Mouse (Mus musculus) E14TG2a.4 (cell line): ENCODE measurements around the gene Cpeb4.

Experiments used
- CTCF ChIP-seq: conservative IDR thresholded peaks from 2 replicates; pipeline ENCODE4 v1.5.1; 2014; ENCODE audit warnings: low read length
- NANOG ChIP-seq: IDR thresholded peaks from 2 replicates; pipeline ENCODE4 v1.6.1; 2014; ENCODE audit warnings: borderline replicate concordance, low read length, mixed read lengths
- POU5F1 ChIP-seq: IDR thresholded peaks from 2 replicates; pipeline ENCODE4 v1.6.1; 2014; ENCODE audit warnings: low read length, borderline replicate concordance

DNA sequence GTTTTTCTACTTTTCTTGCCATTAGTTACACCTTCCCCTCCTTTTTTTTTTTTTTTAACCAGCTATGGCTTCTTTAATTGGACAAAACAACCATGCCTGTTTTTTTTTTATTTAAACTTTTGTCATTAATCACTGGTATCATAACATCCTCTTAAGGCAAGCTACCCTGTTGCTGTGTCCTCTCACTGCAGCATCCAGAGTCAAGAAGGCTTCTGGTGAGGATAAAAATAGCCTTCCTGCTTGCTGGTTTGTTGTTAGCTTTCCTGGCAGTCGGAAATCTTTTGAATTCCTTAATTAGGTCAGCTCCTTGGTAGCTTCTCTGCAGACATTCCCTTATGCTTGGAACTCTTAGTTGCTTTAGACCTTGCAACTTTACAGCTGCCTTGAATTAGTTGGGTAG lies 28.7 kb downstream of the Cpeb4 start:
- TF ChIP-seq CTCF (no peak), NANOG (no peak), POU5F1 (no peak)
